Mouse (Mus musculus) left cerebral cortex, postnatal 25 days (tissue): ENCODE measurements at regions not wholly inside any gene's neighbourhood (a gene's known extent, or its start where the extent isn't known, plus 50 kb on each side); places are given as distances from the start of the nearest gene placed in this dataset.
A peak's percentile ranks its signal among the peaks of the same experiment; 100 is the strongest.

Source experiments
- DNase-seq, 2 experiments: peaks; one replicate each; pipeline ENCODE4 v3.0.0; 2022; ENCODE audit warnings: low spot score in 2 of 2, mixed read lengths in 1 of 2
- intact Hi-C: fragments of 180-260 bp; cut with DNase I; formaldehyde crosslinking; loops from one replicate; pipeline ENCODE4 v1.15.1; 2025

GRCm38 (mm10) chr13:44018489-44019303, 234.1 kb downstream of the Cd83 start:
- intact Hi-C loops: no loop called here
- DNase-seq: no peak

- intact Hi-C loops: no loop called here
- no peak for DNase-seq
Measured at GRCm38 (mm10) chr13:44019304-44019583, 234.7 kb downstream of the Cd83 start.

- intact Hi-C loops: no loop called here
- no peak for DNase-seq
Measured at GRCm38 (mm10) chr13:44020851-44021250, 236.3 kb downstream of the Cd83 start.

GRCm38 (mm10) chr13:44022106-44022505, 237.5 kb downstream of the Cd83 start:
- no peak for DNase-seq
- intact Hi-C loops: no loop called here

- peak in 1 of 2 experiments; percentile 13 for DNase-seq
- intact Hi-C loops: no loop called here
Measured at GRCm38 (mm10) chr13:44024612-44025011, 240.0 kb downstream of the Cd83 start.

- no peak for DNase-seq
- intact Hi-C loops: no loop called here
Measured at GRCm38 (mm10) chr13:44026321-44027255, 242.0 kb downstream of the Cd83 start.

- DNase-seq: no peak
- intact Hi-C loops: no loop called here
Measured at GRCm38 (mm10) chr13:44028081-44028480, 243.5 kb downstream of the Cd83 start.

- DNase-seq: peak; percentile 22 to 60
- intact Hi-C loops: no loop called here
Measured at GRCm38 (mm10) chr13:44030590-44030989, 246.0 kb downstream of the Cd83 start.

- intact Hi-C loops: no loop called here
- DNase-seq: no peak
Measured at GRCm38 (mm10) chr13:44037774-44038294, 253.3 kb downstream of the Cd83 start.

- intact Hi-C loops: no loop called here
- DNase-seq: no peak
Measured at GRCm38 (mm10) chr13:44038322-44038721, 253.7 kb downstream of the Cd83 start.

GRCm38 (mm10) chr13:44040640-44041039, 256.1 kb downstream of the Cd83 start:
- intact Hi-C loops: no loop called here

GRCm38 (mm10) chr13:44042730-44043493, 258.3 kb downstream of the Cd83 start:
- intact Hi-C loops: no loop called here
- no peak for DNase-seq

More at GRCm38 (mm10) chr13:44040640-44041039, 256.1 kb downstream of the Cd83 start:
- DNase-seq: no peak

GRCm38 (mm10) chr13:44043494-44043885, 258.9 kb downstream of the Cd83 start:
- no peak for DNase-seq
- intact Hi-C loops: no loop called here

- DNase-seq: no peak
- intact Hi-C loops: no loop called here
Measured at GRCm38 (mm10) chr13:44044546-44045216, 260.1 kb downstream of the Cd83 start.

GRCm38 (mm10) chr13:44046436-44046835, 261.9 kb downstream of the Cd83 start:
- intact Hi-C loops: no loop called here
- no peak for DNase-seq

GRCm38 (mm10) chr13:44054157-44054556, 269.6 kb downstream of the Cd83 start:
- no peak for DNase-seq
- intact Hi-C loops: no loop called here

- peak in 1 of 2 experiments; percentile 37 for DNase-seq
- intact Hi-C loops: no loop called here
Measured at GRCm38 (mm10) chr13:44055573-44056491, 271.3 kb downstream of the Cd83 start.

GRCm38 (mm10) chr13:44056716-44057115, 272.1 kb downstream of the Cd83 start:
- intact Hi-C loops: no loop called here
- DNase-seq: no peak
